Mouse (Mus musculus) cerebellum, postnatal 36 days (tissue): ENCODE data around the gene Hoxb5.

ENCODE experiments used
- DNase-seq, 2 experiments: peaks; one replicate each; pipeline ENCODE4 v3.0.0; 2021 to 2022; ENCODE audit warnings: mixed read lengths in 2 of 2

Hoxb5 gene

GRCm38 (mm10) chr11:96288455-96289221 lies 14.5 kb upstream of the Hoxb5 start:
- DNase-seq: no peak

GRCm38 (mm10) chr11:96289293-96289692 lies 13.8 kb upstream of the Hoxb5 start:
- no peak for DNase-seq

GRCm38 (mm10) chr11:96289837-96290236 lies 13.3 kb upstream of the Hoxb5 start:
- DNase-seq: no peak

- DNase-seq: no peak
Measured at GRCm38 (mm10) chr11:96290705-96291355, 12.3 kb upstream of the Hoxb5 start.

GRCm38 (mm10) chr11:96291681-96292564 lies 11.2 kb upstream of the Hoxb5 start, which contains the start of gene Hoxb6:
Gene Hoxb6, plus strand, starts transcription at chr11:96292476.
- no peak for DNase-seq

- DNase-seq: no peak
Measured at GRCm38 (mm10) chr11:96292565-96293301, 10.4 kb upstream of the Hoxb5 start.

- no peak for DNase-seq
Measured at GRCm38 (mm10) chr11:96293302-96293921, 9.7 kb upstream of the Hoxb5 start.

- DNase-seq: peak; percentile 48 to 51
Measured at GRCm38 (mm10) chr11:96294245-96295091, 8.7 kb upstream of the Hoxb5 start.

- DNase-seq: no peak
Measured at GRCm38 (mm10) chr11:96295092-96295835, 7.9 kb upstream of the Hoxb5 start.

GRCm38 (mm10) chr11:96296997-96297396 lies 6.1 kb upstream of the Hoxb5 start:
- no peak for DNase-seq

- no peak for DNase-seq
Measured at GRCm38 (mm10) chr11:96297428-96297827, 5.7 kb upstream of the Hoxb5 start.

- no peak for DNase-seq
Measured at GRCm38 (mm10) chr11:96297968-96298635, 5.0 kb upstream of the Hoxb5 start.

GRCm38 (mm10) chr11:96298895-96299667 lies 4.1 kb upstream of the Hoxb5 start:
- DNase-seq: no peak

GRCm38 (mm10) chr11:96299781-96300180 lies 3.4 kb upstream of the Hoxb5 start:
- no peak for DNase-seq

GRCm38 (mm10) chr11:96300354-96301063 lies 2.6 kb upstream of the Hoxb5 start:
- no peak for DNase-seq

- DNase-seq: no peak
Measured at GRCm38 (mm10) chr11:96301064-96301431, 2.1 kb upstream of the Hoxb5 start.

- DNase-seq: no peak
Measured at GRCm38 (mm10) chr11:96301837-96302236, 1.3 kb upstream of the Hoxb5 start.
